Mouse (Mus musculus): ENCODE data around the gene D130043K22Rik.

GRCm38 (mm10) chr13:24814616-24815015 lies 30.3 kb upstream of the D130043K22Rik start:
- TF ChIP-seq CTCF (IDR thresholded peaks at IDR 0.05; ENCODE audit: control insufficient read depth, insufficient read depth, insufficient read length), result no peak
- no peak for TF ChIP-seq USF1 (IDR thresholded peaks at IDR 0.05; ENCODE audit: low read depth)
- TF ChIP-seq MAX (IDR thresholded peaks at IDR 0.05), result no peak
